Mouse (Mus musculus) large intestine, adult 2 months (tissue): ENCODE data around the gene Tm2d3. TPM values are rescaled to one million over a fixed set of nuclear protein-coding genes. Genes with fewer than 3 reads are reported as not detected.

Source experiments
- DNase-seq: peaks from one replicate; pipeline ENCODE4 v3.0.0-alpha.2; 2012; ENCODE audit warnings: low read depth, low spot score
- WGBS: fragments of 180-500 bp; shearing (Covaris S2); methylation state at CpG from one replicate; pipeline ENCODE4 v1.1.7; 2018; 5-methylcytosine and 5-hydroxymethylcytosine counted together
- polyA plus RNA-seq: library from polyadenylated mRNA; depleted of rRNA; stranded (reverse); fragments of >200 nt; gene quantifications from 2 replicates; pipeline ENCODE4 v1.2.3, GENCODE M21; 2012; rRNA removed

Gene Tm2d3
- polyA plus RNA-seq, 1 experiment: 101 TPM

- 61% methylated on average over 2 of the region's 2 CpGs for WGBS
- no peak for DNase-seq
Observed at GRCm38 (mm10) chr7:65696450-65696849, 5.5 kb downstream of the Tm2d3 start.

GRCm38 (mm10) chr7:65702076-65702475, 11.1 kb downstream of the Tm2d3 start:
- DNase-seq: no peak
- WGBS: 89% methylated on average over 7 of the region's 7 CpGs

DNA sequence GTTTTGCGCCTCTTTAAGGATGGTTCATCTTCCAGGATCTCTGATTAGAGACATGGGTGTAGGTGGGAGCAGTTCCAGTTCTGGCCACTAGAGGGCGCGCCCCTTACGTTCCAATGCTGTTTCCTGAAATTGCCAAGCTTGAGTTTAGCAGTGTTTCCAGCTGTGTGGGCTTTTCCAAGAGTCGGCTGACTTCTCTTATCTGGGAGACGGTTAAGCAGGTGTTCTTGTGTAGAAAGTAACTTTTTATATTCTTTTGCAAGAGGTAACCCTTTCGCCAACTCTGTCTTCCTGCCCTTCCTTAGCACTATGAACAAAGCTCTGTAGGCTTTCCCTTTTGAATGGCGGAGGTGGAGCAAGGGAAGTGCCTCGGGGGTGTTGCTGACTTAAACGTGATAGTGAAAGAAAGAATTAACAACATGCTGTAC, 13.9 kb downstream of the Tm2d3 start:
- DNase-seq: peak; percentile 42
- WGBS: 6% methylated on average over 10 of the region's 10 CpGs

DNA sequence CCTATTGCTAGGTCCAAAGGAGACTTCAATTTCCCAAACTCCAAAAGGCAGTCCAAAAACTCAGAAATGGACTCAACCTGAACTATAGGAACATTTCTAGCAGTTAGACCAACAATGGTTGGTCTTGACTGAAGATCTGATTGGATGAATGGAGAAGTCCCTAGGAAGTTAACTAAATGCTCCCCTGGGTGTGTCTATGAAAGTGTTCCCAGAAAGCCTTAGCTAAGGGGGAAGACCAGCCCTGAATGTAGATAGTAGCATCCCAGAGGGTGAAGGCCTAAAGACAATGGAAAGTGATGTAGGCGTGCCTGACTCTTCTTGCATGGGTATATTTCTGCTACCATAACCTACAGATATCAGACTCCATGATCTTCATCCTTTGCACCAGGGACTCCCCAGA, 17.5 kb downstream of the Tm2d3 start:
- 84% methylated on average over 1 of the region's 1 CpGs for WGBS
- no peak for DNase-seq

- DNase-seq: no peak
- WGBS: 82% methylated on average over 3 of the region's 3 CpGs
Observed at GRCm38 (mm10) chr7:65710301-65710700, 19.3 kb downstream of the Tm2d3 start.

DNA sequence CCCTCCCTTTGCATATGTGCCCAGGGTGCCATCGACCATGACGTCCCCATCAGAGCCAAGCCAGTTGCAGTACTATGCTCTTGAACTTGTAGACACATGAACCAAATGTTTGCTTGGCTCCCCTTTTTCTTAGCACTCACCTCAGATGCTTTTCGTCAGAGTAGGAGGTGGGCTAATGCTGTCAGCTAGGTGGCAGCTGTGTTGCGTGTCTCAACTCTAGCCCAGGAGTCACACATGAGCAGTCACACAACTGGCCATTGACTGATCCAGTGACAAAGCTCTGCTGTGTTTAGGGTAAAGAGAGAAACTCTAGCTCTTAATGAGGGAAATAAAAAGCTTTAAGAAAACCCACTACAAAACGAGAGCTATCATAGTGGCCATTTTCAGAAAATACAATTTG, 22.8 kb downstream of the Tm2d3 start:
- no peak for DNase-seq
- whole genome bisulfite sequencing: 54% methylated on average over 5 of the region's 5 CpGs

- no peak for DNase-seq
- 56% methylated on average over 4 of the region's 4 CpGs for WGBS
Observed at GRCm38 (mm10) chr7:65714304-65714703, 23.3 kb downstream of the Tm2d3 start.

DNA sequence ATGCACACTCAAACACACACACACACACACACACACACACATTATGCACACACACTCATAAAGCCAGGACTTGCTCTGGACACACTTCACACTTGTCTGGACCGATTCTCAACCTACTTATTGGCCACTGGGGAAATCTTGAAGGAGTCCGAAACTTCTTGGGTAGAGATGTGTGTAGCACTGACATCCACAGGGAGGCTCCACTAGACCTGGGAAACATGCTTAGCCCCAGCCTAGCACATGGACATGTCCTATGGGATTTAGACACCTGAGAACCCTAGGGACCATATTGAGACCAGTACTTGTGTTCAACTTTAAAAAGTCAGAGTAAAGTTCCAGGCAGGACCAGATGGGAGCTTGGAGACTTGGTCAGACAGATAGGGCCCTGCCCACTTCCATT, 43.1 kb downstream of the Tm2d3 start:
- DNase-seq: no peak

DNA sequence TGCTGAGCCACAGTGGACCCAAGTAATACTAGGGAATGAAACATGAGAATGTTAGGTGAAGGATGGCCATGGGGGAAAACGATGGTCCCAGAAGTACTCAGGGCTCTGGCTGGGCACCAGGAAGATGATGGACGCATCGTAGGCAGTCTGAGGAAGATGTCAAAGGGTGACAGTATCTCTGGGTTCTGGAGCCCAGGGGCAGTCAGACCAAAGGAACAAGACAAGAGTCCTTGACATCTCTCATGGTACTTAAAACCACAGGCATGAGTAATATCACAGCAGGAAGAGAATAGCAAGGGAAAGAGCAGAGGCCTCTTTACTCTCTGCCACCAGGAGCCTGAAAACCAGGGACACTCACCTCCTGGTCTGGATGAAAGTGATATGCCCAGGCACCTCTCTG, 44.3 kb downstream of the Tm2d3 start:
- DNase-seq: no peak
- WGBS: 88% methylated on average over 3 of the region's 3 CpGs

More for the DNA sequence above, 43.1 kb downstream of the Tm2d3 start:
- 41% methylated on average over 2 of the region's 2 CpGs for WGBS

DNA sequence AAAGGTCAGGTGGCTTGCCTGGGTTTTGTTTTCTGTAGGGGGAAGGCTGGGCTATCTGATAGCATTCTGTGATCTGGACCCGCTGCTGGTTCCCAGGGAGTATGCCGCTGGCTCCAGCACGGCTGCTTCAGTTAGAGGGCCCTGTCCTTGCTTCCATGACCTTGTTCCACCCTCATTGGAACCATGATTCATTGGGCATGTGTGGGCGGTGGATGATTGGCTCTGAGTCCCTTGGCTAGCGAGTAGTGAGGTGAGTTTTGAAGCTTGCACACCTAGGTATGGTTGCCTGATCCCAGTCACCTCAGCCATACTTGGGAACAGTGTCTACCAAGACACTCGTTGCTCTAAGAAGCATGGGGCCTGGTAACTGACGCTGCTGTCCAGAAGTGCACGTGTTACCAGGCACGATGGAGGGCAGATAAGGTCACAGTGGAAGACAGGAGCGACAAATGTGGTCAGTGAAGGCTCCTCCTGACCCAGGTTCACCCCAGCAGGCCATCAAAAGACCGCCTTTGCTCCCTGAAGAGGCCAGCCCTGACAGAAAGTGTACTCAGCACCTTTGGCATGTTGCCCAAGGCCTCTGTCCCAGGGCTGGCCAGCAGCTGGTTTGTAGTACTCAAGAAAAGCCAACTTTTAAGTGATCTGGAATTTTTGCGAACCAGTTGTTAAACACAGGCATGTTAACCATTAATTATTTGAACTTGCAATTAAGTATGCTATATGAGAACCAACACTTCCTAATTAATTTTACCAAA, 46.5 kb downstream of the Tm2d3 start:
- 59% methylated on average over 12 of the region's 12 CpGs for WGBS
- DNase-seq: no peak

DNA sequence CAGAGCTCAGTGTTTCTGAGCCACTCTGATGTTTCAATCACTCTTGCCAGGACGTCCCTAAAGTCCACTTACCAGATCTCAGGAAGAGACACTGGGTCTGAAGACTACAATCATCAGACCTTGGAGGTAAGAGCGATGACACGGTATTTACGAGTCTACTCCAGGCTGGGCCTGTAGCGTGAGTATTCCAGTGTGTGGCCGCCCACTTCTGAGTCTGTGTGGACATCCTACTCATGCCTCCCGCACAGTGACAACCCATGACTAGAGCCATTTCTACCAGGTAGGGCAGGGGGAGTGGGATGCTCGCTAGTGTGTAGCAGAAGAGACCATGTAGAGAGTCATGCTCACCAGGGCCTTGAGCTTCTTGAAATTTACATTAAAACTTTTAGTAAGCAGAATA, 51.9 kb downstream of the Tm2d3 start:
- no peak for DNase-seq
- 85% methylated on average over 8 of the region's 8 CpGs for WGBS

- 78% methylated on average over 11 of the region's 11 CpGs for WGBS
- no peak for DNase-seq
Observed at GRCm38 (mm10) chr7:65747990-65748955, 57.3 kb downstream of the Tm2d3 start.

Other genes with a start within 250 kb of the Tm2d3 start
- 10.7 and 22.2 TPM in 2 replicates for gene Tjp1, start 163.4 kb upstream of the Tm2d3 start, polyA plus RNA-seq
- gene Tarsl2, start 46.3 kb upstream of the Tm2d3 start, polyA plus RNA-seq: 0.94 and 1.3 TPM in 2 replicates
- 7.1 and 9.1 TPM in 2 replicates for gene Pcsk6, start 170.6 kb downstream of the Tm2d3 start, polyA plus RNA-seq